Mouse (Mus musculus): Measurements from ENCODE around the gene Dclk3. TPM values are rescaled to one million over a fixed set of nuclear protein-coding genes. Genes with fewer than 3 reads are reported as not detected.

The Dclk3 gene
- polyA plus RNA-seq, 1 experiment from 2014 or later = 0.29 TPM

DNA sequence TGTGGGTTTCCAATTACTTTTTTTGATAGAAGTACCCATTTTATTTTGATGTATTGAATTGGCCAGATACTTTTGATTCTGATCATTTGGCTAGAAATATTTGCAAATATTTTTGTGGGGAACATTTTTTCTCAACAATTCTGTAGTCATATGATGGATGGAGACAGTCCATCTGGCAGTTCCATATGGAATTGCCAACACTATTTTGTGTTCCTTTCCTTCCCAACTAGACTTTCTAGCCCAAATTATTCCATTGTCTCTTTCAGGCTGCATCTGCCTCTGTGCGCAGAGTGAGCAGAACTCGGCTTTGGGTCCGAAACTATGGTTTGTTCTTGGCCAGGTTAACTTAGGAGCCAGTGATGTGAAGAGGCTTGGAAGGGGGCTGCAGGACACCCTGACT is 42.1 kb downstream of the Dclk3 start:
- ATAC-seq (ENCODE audit: insufficient number of reproducible peaks, insufficient read depth, low FRiP score, low read depth) = no peak
- Histone ChIP-seq H3K27me3 (ENCODE audit: control insufficient read depth, insufficient read depth, low read length) (no peaks in the 10 kb centered on the region), H3K4me2 (replicated peaks; ENCODE audit: low read depth, low read length) (no peak overlapping the region), H3K36me3 (ENCODE audit: control insufficient read depth, insufficient read depth, low read length) (no peaks in the 10 kb centered on the region), H3K4me1 (ENCODE audit: control insufficient read depth, insufficient read depth, low read length) (no peaks in the 10 kb centered on the region), H3K4me3 (ENCODE audit: low read depth, low read length) (no peak overlapping the region), H3K27ac (ENCODE audit: low read length) (no peak overlapping the region), H3K9ac (replicated peaks; ENCODE audit: low read depth, low read length) (no peak overlapping the region), H3K9me3 (ENCODE audit: control insufficient read depth, low read depth, low read length) (no peaks in the 10 kb centered on the region)
- WGBS = 89% methylated on average over 3 of the region's 3 CpGs

DNA sequence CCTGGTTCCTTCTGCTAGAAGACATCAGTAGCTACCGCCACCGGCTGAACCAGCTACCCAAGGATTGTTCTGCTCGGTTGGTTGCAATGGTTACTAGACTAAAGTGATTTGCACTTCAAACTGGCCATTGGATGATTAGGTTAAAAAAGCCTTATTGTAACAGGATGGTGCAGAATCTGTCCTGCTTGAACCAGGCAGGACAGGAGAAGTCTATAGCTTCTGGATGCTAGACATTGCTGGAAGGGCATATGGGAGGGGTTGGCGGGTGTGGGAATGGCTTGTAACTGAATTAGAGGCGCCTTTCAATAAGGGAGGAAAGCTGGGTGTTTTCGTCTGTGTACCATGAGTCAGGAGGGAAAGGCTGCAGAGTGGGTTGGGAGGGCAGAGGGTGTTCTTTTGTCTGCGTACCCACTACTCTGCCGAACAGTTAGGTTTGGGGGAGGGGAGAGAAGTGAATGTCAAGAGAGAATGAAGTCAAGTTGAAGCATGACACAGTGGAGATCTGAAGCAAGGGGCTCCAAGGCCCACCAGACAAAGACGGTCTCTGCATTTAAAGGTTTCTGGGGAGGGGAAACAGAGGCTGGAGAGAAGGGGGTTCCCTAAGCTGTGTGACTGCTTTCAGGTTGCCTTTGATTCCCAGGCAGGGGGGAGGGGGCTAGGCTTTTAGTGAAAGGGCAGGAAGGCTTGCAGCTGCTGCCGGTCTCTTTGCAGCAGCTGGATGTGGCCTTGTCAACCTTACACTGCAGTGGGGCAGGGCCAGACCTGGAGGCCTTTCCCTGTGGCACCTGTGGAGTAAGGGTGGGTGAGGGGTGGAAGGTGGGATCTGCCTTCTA is 48.0 kb downstream of the Dclk3 start:
- Histone ChIP-seq H3K4me1 (ENCODE audit: control insufficient read depth, insufficient read depth, low read length) (0 out of 2 replicates have a peak, but pooled peaks cover 3% of the 10 kb centered on the region), H3K27ac (ENCODE audit: low read length) (no peak overlapping the region), H3K9ac (replicated peaks; ENCODE audit: low read depth, low read length) (no peak overlapping the region), H3K4me3 (ENCODE audit: low read depth, low read length) (no peak overlapping the region), H3K27me3 (ENCODE audit: control insufficient read depth, insufficient read depth, low read length) (no peaks in the 10 kb centered on the region), H3K9me3 (ENCODE audit: control insufficient read depth, low read depth, low read length) (no peaks in the 10 kb centered on the region), H3K4me2 (replicated peaks; ENCODE audit: low read depth, low read length) (no peak overlapping the region), H3K36me3 (ENCODE audit: control insufficient read depth, insufficient read depth, low read length) (no peaks in the 10 kb centered on the region)
- WGBS = 52% methylated on average over 10 of the region's 10 CpGs
- ATAC-seq (ENCODE audit: insufficient number of reproducible peaks, insufficient read depth, low FRiP score, low read depth) = no peak

- H3K36me3 ChIP-seq (ENCODE audit: control insufficient read depth, insufficient read depth, low read length) = no peaks in the 10 kb centered on the region
- WGBS = 16% methylated on average over 8 of the region's 8 CpGs
- H3K4me3 ChIP-seq (ENCODE audit: low read depth, low read length) = no peak overlapping the region
- no peak for ATAC-seq (ENCODE audit: insufficient number of reproducible peaks, insufficient read depth, low FRiP score, low read depth)
- H3K27me3 ChIP-seq (ENCODE audit: control insufficient read depth, insufficient read depth, low read length) = no peaks in the 10 kb centered on the region
- H3K4me1 ChIP-seq (ENCODE audit: control insufficient read depth, insufficient read depth, low read length) = 0 out of 2 replicates have a peak, but pooled peaks cover 3% of the 10 kb centered on the region
- no peak overlapping the region for H3K27ac ChIP-seq (ENCODE audit: low read length)
- no peak overlapping the region for H3K9ac ChIP-seq (replicated peaks; ENCODE audit: low read depth, low read length)
- H3K9me3 ChIP-seq (ENCODE audit: control insufficient read depth, low read depth, low read length) = no peaks in the 10 kb centered on the region
- H3K4me2 ChIP-seq (replicated peaks; ENCODE audit: low read depth, low read length) = no peak overlapping the region
Measured at GRCm38 (mm10) chr9:111490583-111490982, 51.7 kb downstream of the Dclk3 start.

GRCm38 (mm10) chr9:111491280-111491679 is 52.4 kb downstream of the Dclk3 start:
- H3K27ac ChIP-seq (ENCODE audit: low read length) = no peak overlapping the region
- H3K4me1 ChIP-seq (ENCODE audit: control insufficient read depth, insufficient read depth, low read length) = 0 out of 2 replicates have a peak, but pooled peaks cover 3% of the 10 kb centered on the region
- ATAC-seq (ENCODE audit: insufficient number of reproducible peaks, insufficient read depth, low FRiP score, low read depth) = no peak

GRCm38 (mm10) chr9:111493490-111493889 is 54.6 kb downstream of the Dclk3 start:
- no peak for ATAC-seq (ENCODE audit: insufficient number of reproducible peaks, insufficient read depth, low FRiP score, low read depth)
- no peaks in the 10 kb centered on the region for H3K27me3 ChIP-seq (ENCODE audit: control insufficient read depth, insufficient read depth, low read length)
- no peak overlapping the region for H3K4me3 ChIP-seq (ENCODE audit: low read depth, low read length)
- H3K4me1 ChIP-seq (ENCODE audit: control insufficient read depth, insufficient read depth, low read length) = no peaks in the 10 kb centered on the region
- no peak overlapping the region for H3K9ac ChIP-seq (replicated peaks; ENCODE audit: low read depth, low read length)
- H3K4me2 ChIP-seq (replicated peaks; ENCODE audit: low read depth, low read length) = no peak overlapping the region
- H3K36me3 ChIP-seq (ENCODE audit: control insufficient read depth, insufficient read depth, low read length) = no peaks in the 10 kb centered on the region
- no peaks in the 10 kb centered on the region for H3K9me3 ChIP-seq (ENCODE audit: control insufficient read depth, low read depth, low read length)
- 83% methylated on average over 5 of the region's 5 CpGs for WGBS
- H3K27ac ChIP-seq (ENCODE audit: low read length) = no peak overlapping the region

More at GRCm38 (mm10) chr9:111491280-111491679, 52.4 kb downstream of the Dclk3 start:
- no peak overlapping the region for H3K4me3 ChIP-seq (ENCODE audit: low read depth, low read length)
- H3K4me2 ChIP-seq (replicated peaks; ENCODE audit: low read depth, low read length) = no peak overlapping the region
- H3K36me3 ChIP-seq (ENCODE audit: control insufficient read depth, insufficient read depth, low read length) = no peaks in the 10 kb centered on the region
- no peaks in the 10 kb centered on the region for H3K27me3 ChIP-seq (ENCODE audit: control insufficient read depth, insufficient read depth, low read length)
- no peaks in the 10 kb centered on the region for H3K9me3 ChIP-seq (ENCODE audit: control insufficient read depth, low read depth, low read length)
- 47% methylated on average over 4 of the region's 4 CpGs for WGBS
- H3K9ac ChIP-seq (replicated peaks; ENCODE audit: low read depth, low read length) = no peak overlapping the region

GRCm38 (mm10) chr9:111495561-111495960 is 56.7 kb downstream of the Dclk3 start:
- Histone ChIP-seq H3K36me3 (ENCODE audit: control insufficient read depth, insufficient read depth, low read length) (no peaks in the 10 kb centered on the region), H3K4me3 (ENCODE audit: low read depth, low read length) (no peak overlapping the region), H3K4me2 (replicated peaks; ENCODE audit: low read depth, low read length) (no peak overlapping the region), H3K4me1 (ENCODE audit: control insufficient read depth, insufficient read depth, low read length) (no peaks in the 10 kb centered on the region), H3K9ac (replicated peaks; ENCODE audit: low read depth, low read length) (no peak overlapping the region), H3K9me3 (ENCODE audit: control insufficient read depth, low read depth, low read length) (no peaks in the 10 kb centered on the region), H3K27me3 (ENCODE audit: control insufficient read depth, insufficient read depth, low read length) (no peaks in the 10 kb centered on the region), H3K27ac (ENCODE audit: low read length) (no peak overlapping the region)
- 1% methylated on average over 5 of the region's 5 CpGs for WGBS
- no peak for ATAC-seq (ENCODE audit: insufficient number of reproducible peaks, insufficient read depth, low FRiP score, low read depth)

GRCm38 (mm10) chr9:111497074-111497811 is 58.4 kb downstream of the Dclk3 start:
- Histone ChIP-seq H3K27ac (ENCODE audit: low read length) (no peak overlapping the region), H3K4me3 (ENCODE audit: low read depth, low read length) (no peak overlapping the region), H3K27me3 (ENCODE audit: control insufficient read depth, insufficient read depth, low read length) (no peaks in the 10 kb centered on the region), H3K4me1 (ENCODE audit: control insufficient read depth, insufficient read depth, low read length) (no peaks in the 10 kb centered on the region), H3K9me3 (ENCODE audit: control insufficient read depth, low read depth, low read length) (no peaks in the 10 kb centered on the region), H3K36me3 (ENCODE audit: control insufficient read depth, insufficient read depth, low read length) (no peaks in the 10 kb centered on the region), H3K4me2 (replicated peaks; ENCODE audit: low read depth, low read length) (no peak overlapping the region), H3K9ac (replicated peaks; ENCODE audit: low read depth, low read length) (no peak overlapping the region)
- 25% methylated on average over 9 of the region's 9 CpGs for WGBS
- ATAC-seq (ENCODE audit: insufficient number of reproducible peaks, insufficient read depth, low FRiP score, low read depth) = 0 out of 2 replicates have a peak, but pooled peaks have one; percentile 60

- H3K9ac ChIP-seq (replicated peaks; ENCODE audit: low read depth, low read length) = no peak overlapping the region
- 80% methylated on average over 9 of the region's 9 CpGs for WGBS
- no peaks in the 10 kb centered on the region for H3K9me3 ChIP-seq (ENCODE audit: control insufficient read depth, low read depth, low read length)
- H3K4me3 ChIP-seq (ENCODE audit: low read depth, low read length) = no peak overlapping the region
- H3K36me3 ChIP-seq (ENCODE audit: control insufficient read depth, insufficient read depth, low read length) = no peaks in the 10 kb centered on the region
- no peak for ATAC-seq (ENCODE audit: insufficient number of reproducible peaks, insufficient read depth, low FRiP score, low read depth)
- H3K4me2 ChIP-seq (replicated peaks; ENCODE audit: low read depth, low read length) = no peak overlapping the region
- no peaks in the 10 kb centered on the region for H3K27me3 ChIP-seq (ENCODE audit: control insufficient read depth, insufficient read depth, low read length)
- no peaks in the 10 kb centered on the region for H3K4me1 ChIP-seq (ENCODE audit: control insufficient read depth, insufficient read depth, low read length)
- no peak overlapping the region for H3K27ac ChIP-seq (ENCODE audit: low read length)
Measured at GRCm38 (mm10) chr9:111500211-111500610, 61.3 kb downstream of the Dclk3 start.

Data from stomach, embryonic 14.5 days (tissue).